Mouse (Mus musculus) ES-E14 (cell line): ENCODE data around the gene Blm. TPM values are rescaled to one million over a fixed set of nuclear protein-coding genes. Genes with fewer than 3 reads are reported as not detected.
A peak's percentile ranks its signal among the peaks of the same experiment; 100 is the strongest.

Experiments
- DNase-seq: peaks from one replicate; pipeline ENCODE4 v3.0.0-alpha.2; 2013; ENCODE audit warnings: low read depth, low spot score
- H3K27ac ChIP-seq: 2 replicates; pipeline ENCODE4 v1.5.1; 2012; ENCODE audit warnings: low read depth, mild to moderate bottlenecking, low read length, moderate library complexity, mixed read lengths; ENCODE audit not compliant: poor library complexity, insufficient read depth, severe bottlenecking
- H3K36me3 ChIP-seq: 2 replicates; pipeline ENCODE4 v1.6.1; 2012; ENCODE audit warnings: mild to moderate bottlenecking, low read length, moderate library complexity, mixed read lengths; ENCODE audit not compliant: control insufficient read depth, poor library complexity, insufficient read depth, severe bottlenecking
- H3K4me1 ChIP-seq, 2 experiments: fragments of 150-350 bp in 1 of 2; sonication (generic) in 1 of 2; 2 replicates each; pipeline ENCODE4 v1.6.1; 2012; ENCODE audit warnings: low read length in 2 of 2, mild to moderate bottlenecking in 1 of 2, mixed read lengths in 1 of 2; ENCODE audit not compliant: control insufficient read depth in 2 of 2, insufficient read depth in 2 of 2, poor library complexity in 1 of 2
- H3K4me3 ChIP-seq, 2 experiments: fragments of 150-350 bp in 1 of 2; sonication (generic) in 1 of 2; 2 replicates each; pipeline ENCODE4 v1.5.1; 2012; ENCODE audit warnings: low read length in 2 of 2, low read depth in 1 of 2, mild to moderate bottlenecking in 1 of 2, mixed read lengths in 1 of 2; ENCODE audit not compliant: insufficient read depth in 1 of 2, poor library complexity in 1 of 2, severe bottlenecking in 1 of 2
- H3K9ac ChIP-seq: 2 replicates; pipeline ENCODE4 v1.6.1; 2012; ENCODE audit warnings: low read depth, mild to moderate bottlenecking, low read length, mixed read lengths; ENCODE audit not compliant: poor library complexity, insufficient read depth, severe bottlenecking
- H3K9me3 ChIP-seq: fragments of 150-350 bp; sonication (generic); 2 replicates; pipeline ENCODE4 v1.6.1; 2012; ENCODE audit warnings: low read depth, mild to moderate bottlenecking, low read length; ENCODE audit not compliant: control insufficient read depth, insufficient read depth
- CHD2 ChIP-seq: IDR thresholded peaks from 2 replicates; pipeline ENCODE4 v1.6.1; 2014; ENCODE audit warnings: mild to moderate bottlenecking, low read depth, low read length, inconsistent platforms
- HCFC1 ChIP-seq: IDR thresholded peaks from 2 replicates; pipeline ENCODE4 v1.6.1; 2012; ENCODE audit warnings: low read length, inconsistent platforms, borderline replicate concordance; ENCODE audit not compliant: insufficient read depth
- MAFK ChIP-seq: IDR thresholded peaks from 2 replicates; pipeline ENCODE4 v1.6.1; 2014; ENCODE audit warnings: mild to moderate bottlenecking, low read depth, low read length, inconsistent platforms; ENCODE audit not compliant: insufficient read depth
- ZC3H11A ChIP-seq: IDR thresholded peaks from 2 replicates; pipeline ENCODE4 v1.6.1; 2012; ENCODE audit warnings: low read depth, mild to moderate bottlenecking, inconsistent platforms, low read length, borderline replicate concordance
- ZNF384 ChIP-seq: IDR thresholded peaks from 2 replicates; pipeline ENCODE4 v1.6.1; 2012; ENCODE audit warnings: low read depth, low read length, inconsistent platforms
- in situ Hi-C, 2 experiments: fragments of 600-800 bp; cut with MboI; formaldehyde crosslinking; loops; one replicate each; pipeline ENCODE4 v1.15.1; 2025; ENCODE audit warnings: low sequenced_read_pairs in 2 of 2, inconsistent platforms in 1 of 2; ENCODE audit not compliant: unreplicated experiment in 2 of 2
- total RNA-seq: library from RNA; depleted of rRNA; stranded (reverse); fragments of 300-350 nt; gene quantifications from 2 replicates; pipeline ENCODE4 v1.2.3, GENCODE M21; 2012

Blm gene
- total RNA-seq, 1 experiment, result 29.9 TPM

- Histone ChIP-seq H3K4me1 (no peaks in the 10 kb centered on the region), H3K27ac (no peak overlapping the region), H3K4me3 (no peak overlapping the region), H3K9me3 (no peaks in the 10 kb centered on the region), H3K36me3 (peaks cover 32% of the 10 kb centered on the region), H3K9ac (no peak overlapping the region)
- in situ Hi-C loops, result no loop called here
- no peak for DNase-seq
- no peak for TF ChIP-seq CHD2
- no peak for TF ChIP-seq ZC3H11A
- no peak for TF ChIP-seq MAFK
- no peak for TF ChIP-seq HCFC1
- no peak for TF ChIP-seq ZNF384
Observed at GRCm38 (mm10) chr7:80506007-80506406, 28.9 kb downstream of the Blm start.

DNA sequence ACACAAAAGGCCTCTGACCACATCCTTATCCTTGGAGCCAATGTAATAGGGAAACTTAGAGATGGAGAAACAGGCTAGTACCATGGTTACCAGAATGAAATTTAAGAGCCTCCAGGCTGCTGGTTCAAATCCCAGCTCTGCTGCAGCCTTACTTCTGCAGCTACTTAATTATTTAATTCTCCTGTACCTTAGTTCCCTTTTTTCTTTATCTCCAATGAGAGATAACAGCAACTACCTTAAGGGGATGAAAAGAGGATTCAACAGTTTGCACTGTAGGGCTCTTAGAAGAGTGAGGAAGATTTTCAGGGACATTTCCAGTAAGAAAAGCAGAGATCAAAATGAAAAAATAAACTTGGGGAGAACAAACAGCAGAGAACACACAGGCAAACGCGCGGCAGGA, 30.0 kb downstream of the Blm start:
- no peak overlapping the region for H3K27ac ChIP-seq
- no peak for DNase-seq
- H3K4me3 ChIP-seq, result no peak overlapping the region
- in situ Hi-C loops, result no loop called here
- H3K36me3 ChIP-seq, result peaks cover 35% of the 10 kb centered on the region
- no peak overlapping the region for H3K9ac ChIP-seq
- no peaks in the 10 kb centered on the region for H3K4me1 ChIP-seq
- H3K9me3 ChIP-seq, result no peaks in the 10 kb centered on the region
- TF ChIP-seq CHD2 (no peak), ZNF384 (no peak), ZC3H11A (no peak), HCFC1 (no peak), MAFK (no peak)

- Histone ChIP-seq H3K27ac (no peak overlapping the region), H3K4me1 (no peaks in the 10 kb centered on the region), H3K36me3 (peaks cover 29% of the 10 kb centered on the region), H3K9me3 (no peaks in the 10 kb centered on the region), H3K4me3 (no peak overlapping the region), H3K9ac (no peak overlapping the region)
- in situ Hi-C loops, result no loop called here
- no peak for TF ChIP-seq ZC3H11A
- no peak for TF ChIP-seq ZNF384
- TF ChIP-seq CHD2, result no peak
- TF ChIP-seq HCFC1, result no peak
- no peak for TF ChIP-seq MAFK
- DNase-seq, result no peak
Observed at GRCm38 (mm10) chr7:80501006-80501405, 33.9 kb downstream of the Blm start.

DNA sequence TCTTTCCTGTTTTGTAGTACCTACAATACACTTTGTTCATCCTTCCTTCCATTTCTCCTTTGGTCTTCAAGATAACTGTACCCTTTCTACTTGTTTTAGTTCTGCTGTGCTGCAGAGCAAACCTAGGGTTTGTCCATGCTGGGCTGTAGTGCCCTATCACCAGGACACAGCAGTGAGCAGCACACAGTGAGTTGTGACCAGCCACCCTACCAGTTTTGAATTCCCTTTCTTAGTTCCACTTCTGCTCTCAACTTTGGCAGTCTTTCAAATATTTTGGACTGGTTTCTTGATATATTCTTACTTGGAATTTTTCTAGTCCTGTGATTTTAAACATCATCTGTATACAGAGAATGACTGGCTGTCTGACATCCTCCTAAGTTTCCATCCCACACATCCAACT, 34.8 kb downstream of the Blm start:
- Histone ChIP-seq H3K9me3 (no peaks in the 10 kb centered on the region), H3K4me1 (no peaks in the 10 kb centered on the region), H3K27ac (no peak overlapping the region), H3K9ac (no peak overlapping the region), H3K36me3 (peaks cover 26% of the 10 kb centered on the region), H3K4me3 (no peak overlapping the region)
- TF ChIP-seq HCFC1, result no peak
- no peak for TF ChIP-seq ZC3H11A
- no peak for TF ChIP-seq MAFK
- no peak for TF ChIP-seq CHD2
- no peak for TF ChIP-seq ZNF384
- no peak for DNase-seq
- in situ Hi-C loops, result no loop called here

DNA sequence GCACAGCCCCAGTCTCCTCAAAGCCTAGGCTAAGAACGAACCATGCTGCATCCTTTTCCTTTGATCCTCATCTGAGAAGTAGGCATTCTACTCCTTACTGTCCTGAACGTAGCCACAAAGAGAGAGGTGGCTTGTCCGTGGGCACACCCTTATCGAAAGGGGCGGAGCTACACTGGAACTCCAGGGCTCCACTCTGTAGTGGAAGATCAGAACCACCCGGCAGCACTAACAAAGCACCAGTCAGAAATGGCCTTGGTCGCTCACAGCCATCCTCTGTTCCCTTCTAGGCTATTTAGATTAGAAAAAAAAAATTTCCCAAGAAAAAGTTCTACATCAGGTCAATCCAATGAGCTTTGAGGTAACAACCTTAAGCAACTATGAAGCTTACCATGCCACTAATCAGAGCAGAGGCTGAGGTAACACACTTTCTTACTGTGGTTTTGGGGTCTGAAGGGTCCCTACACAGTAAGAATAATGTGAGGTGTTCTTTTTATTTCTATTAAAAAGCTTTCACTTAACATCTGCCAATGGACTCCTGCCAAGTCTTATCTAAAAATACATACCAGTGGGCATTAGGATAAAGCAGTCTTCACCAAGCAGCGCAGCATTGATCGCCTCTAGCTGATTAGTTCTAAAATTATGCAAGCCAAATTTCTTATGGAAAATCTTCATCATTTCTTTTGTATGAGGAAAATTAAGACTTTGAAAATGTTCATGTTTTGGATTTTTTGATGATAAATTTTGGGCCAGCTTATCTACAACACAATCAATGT, 35.5 kb downstream of the Blm start:
- Histone ChIP-seq H3K9ac (no peak overlapping the region), H3K36me3 (peaks cover 25% of the 10 kb centered on the region), H3K4me1 (no peaks in the 10 kb centered on the region), H3K4me3 (no peak overlapping the region), H3K9me3 (no peaks in the 10 kb centered on the region), H3K27ac (no peak overlapping the region)
- DNase-seq, result peak; percentile 42
- in situ Hi-C loops, result no loop called here
- TF ChIP-seq CHD2 (no peak), ZC3H11A (no peak), HCFC1 (no peak), ZNF384 (no peak), MAFK (no peak)
